Mouse (Mus musculus) lung, postnatal 4 days (tissue): ENCODE data around the gene Maco1.
A peak's percentile ranks its signal among the peaks of the same experiment; 100 is the strongest.
"Not testable (repeated sequence)": the region's sequence is repeated elsewhere in the genome, so short reads cannot be mapped to it uniquely, and the experiment has no call there.

Source experiments
- DNase-seq, 2 experiments: peaks; one replicate each; pipeline ENCODE4 v3.0.0; 2021

Maco1 gene

DNA sequence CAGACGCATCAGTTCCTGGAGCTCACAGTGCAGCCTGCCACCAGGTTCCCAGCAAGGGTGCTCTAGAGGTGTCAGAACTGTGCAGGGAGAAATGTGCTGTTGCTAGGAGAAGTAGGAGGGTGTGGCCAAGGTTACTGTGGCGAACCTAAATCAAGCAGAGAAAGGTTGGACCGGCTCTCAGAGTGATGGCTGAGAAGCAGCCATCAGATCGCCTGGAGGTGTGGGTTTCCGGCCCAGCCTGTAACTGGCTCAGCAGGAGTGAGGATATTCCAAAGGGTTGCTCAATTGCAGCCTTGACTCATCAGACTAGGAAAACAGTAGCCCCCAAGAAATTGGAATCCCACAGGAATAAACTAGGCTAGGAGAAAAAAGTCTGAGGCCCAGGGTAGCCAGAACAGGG, 3.4 kb upstream of the Maco1 start:
- DNase-seq: no peak

- no peak for DNase-seq
Observed at GRCm38 (mm10) chr4:134856056-134856455, 2.9 kb upstream of the Maco1 start.

DNA sequence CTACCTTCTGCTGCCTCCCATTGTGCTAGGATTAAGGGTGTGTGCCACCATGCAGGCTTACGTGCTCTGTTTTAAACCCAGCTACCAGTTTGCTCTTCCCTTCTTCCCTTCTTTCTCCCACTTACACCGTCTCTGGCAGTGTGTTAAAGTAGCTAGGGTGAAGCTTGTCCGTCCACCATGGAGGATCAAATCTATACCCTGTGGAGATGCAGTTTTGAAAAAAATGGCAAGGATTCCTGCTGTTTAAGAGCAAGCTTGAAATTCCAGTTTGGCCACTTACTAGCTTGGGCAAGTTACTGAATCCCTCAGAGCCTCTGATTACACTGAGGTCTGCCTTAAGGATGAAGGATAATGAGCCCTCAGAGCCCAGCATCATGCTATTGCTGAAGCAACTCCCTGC, 2.2 kb upstream of the Maco1 start:
- no peak for DNase-seq

DNA sequence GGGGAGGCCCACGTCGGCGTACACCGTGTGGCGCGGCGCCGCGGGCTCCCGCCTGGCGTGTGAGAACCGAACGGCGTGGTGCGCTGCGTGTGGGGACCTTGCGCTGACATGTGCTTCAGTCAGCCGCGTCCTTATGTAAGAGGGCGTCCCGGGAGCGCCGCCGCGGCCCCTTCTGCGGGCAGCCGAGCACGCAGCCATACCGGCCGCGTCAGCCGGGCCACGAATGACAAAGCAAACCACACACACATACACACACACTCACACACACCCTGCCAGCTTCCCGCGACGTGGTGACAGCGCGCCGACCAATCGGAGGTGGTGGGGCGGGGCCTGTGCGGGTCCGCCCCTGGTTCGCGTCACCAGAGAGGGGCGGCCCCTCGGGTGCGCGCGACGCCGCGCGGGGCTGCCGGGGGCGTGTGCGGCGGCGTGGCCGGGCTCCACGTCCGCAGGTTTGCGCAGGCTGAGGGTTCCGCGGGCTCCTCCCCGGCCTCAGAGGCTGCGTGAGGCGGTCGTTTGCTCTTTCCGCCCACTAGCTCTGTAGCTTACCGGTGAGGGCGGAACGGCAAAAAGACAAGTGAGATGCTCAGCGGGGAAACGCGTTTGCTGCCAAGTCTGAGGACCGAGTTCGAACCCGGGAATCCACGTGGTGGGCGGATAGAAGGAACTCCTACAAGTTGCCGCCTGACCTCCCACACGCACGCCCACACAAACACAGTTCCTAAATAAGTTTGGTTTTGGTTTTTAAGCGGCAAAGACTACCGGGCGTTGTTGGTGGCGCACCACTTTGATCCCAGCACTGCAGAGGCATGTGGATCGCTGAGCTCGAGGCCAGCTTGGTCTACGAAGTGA, 716 bp upstream of the Maco1 start:
- DNase-seq: peak; percentile 95 to 96

DNA sequence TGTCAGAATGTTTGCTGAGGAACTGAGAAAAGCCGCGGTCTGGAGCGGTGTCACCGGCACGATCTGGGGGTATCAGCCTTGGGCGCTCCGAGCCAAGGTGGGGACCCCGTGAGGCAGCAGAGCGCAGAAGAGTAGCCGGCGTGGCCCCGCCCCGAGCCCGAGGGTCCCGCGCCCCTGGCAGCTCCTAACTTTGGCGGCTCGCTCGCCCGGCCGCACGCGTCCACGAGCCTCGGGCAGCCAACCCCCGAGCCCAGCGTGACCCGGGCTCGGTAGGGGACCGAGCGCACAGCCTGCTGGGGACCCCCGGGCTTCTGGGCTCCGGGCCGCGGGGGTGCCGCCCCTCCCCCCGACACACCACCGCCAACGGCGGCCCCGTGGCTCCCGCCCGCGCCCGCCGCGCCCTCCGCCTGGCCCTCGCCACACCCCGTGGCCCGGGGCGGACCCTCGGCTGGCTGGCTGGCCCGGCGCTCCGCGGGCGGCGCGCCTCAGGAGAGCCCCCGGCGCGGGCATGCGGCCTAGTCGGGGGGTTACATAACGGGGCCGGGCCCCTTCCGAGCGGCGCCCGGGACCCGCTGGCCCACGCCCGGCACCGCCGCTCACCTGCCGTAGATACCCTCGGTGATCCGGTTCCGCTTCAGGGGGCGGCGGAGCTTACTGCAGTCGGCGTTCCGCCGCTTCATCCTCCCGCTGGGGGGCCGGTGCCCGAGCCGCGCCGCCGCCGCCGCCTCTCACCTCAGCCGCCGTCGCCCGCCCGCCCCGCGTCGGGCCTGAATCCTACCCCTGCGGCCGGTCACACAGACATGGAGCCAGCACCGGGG, 498 bp downstream of the Maco1 start:
- DNase-seq: peak; percentile 64 to 74

DNA sequence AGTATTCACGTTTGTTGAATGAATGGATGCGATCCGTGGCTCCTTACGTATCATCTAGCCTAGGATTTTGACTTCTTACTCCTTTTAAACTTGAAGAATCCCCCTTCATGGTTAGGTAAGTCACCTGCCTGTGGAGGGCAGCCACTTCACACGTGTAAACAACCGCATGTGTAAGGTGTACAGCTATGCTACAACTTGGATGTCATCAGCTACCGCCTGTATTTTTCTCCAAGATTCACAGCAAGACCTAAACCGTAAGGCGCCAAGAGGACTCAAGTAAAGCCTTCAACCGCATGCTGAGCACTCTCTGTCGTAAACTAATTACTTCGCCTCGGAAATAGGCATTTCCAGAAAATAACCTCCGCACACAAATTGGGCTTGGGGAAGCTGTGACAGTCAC, 1.3 kb downstream of the Maco1 start:
- DNase-seq: no peak

DNA sequence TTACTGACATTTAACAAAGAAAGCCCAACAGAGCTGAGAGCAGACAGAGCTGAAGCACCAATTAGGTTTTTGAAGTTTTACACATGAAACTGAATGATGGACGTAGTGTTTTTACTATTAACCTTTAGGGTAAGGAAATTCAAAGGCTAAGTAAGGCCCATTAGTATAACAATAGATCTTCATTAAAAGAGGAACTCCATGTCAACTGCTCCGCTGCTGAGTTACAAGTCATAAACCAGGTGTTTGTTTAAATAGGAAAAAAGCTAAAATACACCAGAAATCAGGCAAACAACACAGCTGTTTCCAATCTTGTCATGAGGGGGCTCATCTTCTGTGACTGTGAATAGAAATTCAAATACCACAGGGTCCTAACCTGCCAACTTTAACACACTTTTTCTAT, 1.9 kb downstream of the Maco1 start:
- DNase-seq: no peak

GRCm38 (mm10) chr4:134850551-134850950, 2.6 kb downstream of the Maco1 start:
- no peak for DNase-seq

- DNase-seq: peak in 1 of 2 experiments; percentile 21
Observed at GRCm38 (mm10) chr4:134847587-134847986, 5.6 kb downstream of the Maco1 start.

DNA sequence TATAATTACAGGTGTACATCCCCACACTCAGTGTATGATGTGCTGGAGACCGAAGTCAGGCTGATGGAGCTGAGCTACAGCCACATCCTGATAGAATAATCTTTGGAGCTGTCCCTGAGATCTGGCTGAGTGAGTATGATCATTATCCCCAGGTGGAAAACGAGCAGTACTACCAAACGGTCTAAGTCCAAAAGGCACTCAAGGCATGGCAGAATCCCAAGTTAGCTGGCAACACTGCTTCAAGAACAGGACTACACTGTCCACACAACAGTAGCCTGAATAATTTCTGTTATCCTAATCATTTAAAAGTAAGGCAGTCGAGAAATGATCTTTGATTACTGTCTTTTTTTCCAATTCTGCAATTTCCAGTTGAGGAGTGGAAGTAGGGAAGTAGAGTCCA, 9.6 kb downstream of the Maco1 start:
- no peak for DNase-seq

DNA sequence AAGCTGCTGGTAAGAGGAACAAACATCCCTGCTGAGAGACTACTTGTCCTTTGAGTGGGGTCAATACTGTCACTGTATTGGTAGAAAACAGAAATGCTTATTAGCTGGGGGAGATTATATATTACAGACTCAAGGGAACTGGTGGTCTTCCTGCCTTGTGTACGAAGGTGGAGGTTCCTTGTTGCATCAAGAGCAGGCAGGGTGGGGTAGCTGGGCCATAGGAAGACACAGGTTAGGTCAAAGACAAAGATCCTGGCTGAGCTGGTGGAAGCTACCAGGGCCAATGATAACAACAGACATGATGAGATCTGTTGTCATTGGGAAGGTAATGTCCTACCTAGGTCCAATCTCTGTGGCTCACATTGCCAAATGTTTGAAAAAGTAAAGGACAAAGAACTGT, 12.9 kb downstream of the Maco1 start:
- DNase-seq: no peak

- not testable (repeated sequence) for DNase-seq
Observed at GRCm38 (mm10) chr4:134838706-134839105, 14.4 kb downstream of the Maco1 start.

DNA sequence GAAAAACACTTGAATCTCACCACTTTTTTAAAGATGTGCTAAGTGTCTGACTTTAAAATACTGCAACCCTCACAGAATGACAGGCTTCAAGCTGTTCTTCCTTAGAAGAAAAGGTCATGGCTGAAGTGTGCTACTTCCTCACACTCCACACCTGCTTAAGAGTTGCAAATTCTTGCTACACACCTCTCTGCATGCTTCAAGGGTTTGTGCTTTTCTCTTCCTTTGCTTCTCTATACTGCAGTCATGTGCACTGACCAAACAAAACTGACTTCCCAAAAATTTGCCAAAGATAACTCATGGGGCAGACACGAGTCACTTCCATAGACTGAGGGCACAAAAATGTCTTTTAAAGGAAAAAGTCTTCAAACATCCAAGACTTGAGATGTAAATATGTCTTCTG, 14.9 kb downstream of the Maco1 start:
- DNase-seq: no peak

- DNase-seq: no peak
Observed at GRCm38 (mm10) chr4:134835486-134835885, 17.7 kb downstream of the Maco1 start.

DNA sequence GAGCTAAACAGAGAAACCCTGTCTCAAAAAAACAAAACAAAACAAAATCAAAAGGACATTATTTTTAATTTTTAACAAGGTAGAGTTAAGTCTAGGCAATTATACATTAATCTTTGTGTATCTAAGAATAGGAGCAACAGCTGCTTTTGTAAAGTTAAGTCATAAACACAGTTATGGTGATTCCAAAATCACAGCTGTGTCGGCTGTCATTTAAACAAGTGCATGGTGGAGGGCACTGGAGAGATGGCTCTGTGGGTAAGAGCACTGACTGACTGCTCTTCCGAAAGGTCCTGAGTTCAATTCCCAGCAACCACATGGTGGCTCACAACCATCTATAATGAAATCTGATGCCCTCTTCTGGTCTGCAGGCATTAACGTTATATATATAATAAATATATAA, 21.2 kb downstream of the Maco1 start:
- no peak for DNase-seq

GRCm38 (mm10) chr4:134827806-134828205, 25.3 kb downstream of the Maco1 start:
- peak; percentile 20 to 46 for DNase-seq

DNA sequence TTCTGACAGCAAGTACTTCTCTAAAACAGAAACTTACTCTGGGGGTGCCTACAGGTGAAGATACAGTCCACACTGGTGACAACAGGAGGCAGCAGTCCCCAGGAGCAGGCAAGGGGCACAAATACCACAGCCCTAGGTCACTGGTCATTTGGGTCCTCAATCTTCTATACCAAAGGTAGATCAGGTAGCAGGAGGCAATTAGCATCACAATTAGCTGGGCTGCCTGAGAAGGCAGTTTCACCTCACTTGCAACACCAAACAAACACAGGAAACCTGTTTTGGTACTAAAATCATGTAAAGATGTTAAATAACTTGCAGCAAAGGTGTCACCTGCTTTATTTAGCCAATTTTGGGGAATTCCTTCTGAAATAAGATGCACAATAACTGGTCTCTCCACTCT, 26.8 kb downstream of the Maco1 start:
- DNase-seq: no peak

- DNase-seq: not testable (repeated sequence)
Observed at GRCm38 (mm10) chr4:134825864-134826263, 27.3 kb downstream of the Maco1 start.

DNA sequence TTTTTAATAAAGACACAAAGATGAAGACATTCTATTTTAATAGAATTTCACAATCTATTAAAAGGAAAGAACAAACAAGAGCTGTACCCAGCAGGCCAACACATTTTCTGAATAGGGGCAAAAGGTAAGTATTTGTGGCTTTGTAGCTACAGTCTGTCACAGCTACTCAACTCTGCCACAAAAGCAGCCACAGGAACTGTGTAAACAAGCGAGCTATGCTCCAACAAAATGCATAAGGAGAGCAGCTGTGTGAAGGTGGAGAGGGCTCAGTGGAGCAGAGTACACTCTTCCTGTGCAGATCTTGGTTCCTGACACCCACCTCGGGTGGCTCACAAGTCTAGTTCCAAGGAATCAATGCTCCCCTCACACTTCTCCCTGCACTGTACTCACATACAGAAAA, 29.6 kb downstream of the Maco1 start:
- no peak for DNase-seq

- DNase-seq: no peak
Observed at GRCm38 (mm10) chr4:134821061-134821460, 32.1 kb downstream of the Maco1 start.

DNA sequence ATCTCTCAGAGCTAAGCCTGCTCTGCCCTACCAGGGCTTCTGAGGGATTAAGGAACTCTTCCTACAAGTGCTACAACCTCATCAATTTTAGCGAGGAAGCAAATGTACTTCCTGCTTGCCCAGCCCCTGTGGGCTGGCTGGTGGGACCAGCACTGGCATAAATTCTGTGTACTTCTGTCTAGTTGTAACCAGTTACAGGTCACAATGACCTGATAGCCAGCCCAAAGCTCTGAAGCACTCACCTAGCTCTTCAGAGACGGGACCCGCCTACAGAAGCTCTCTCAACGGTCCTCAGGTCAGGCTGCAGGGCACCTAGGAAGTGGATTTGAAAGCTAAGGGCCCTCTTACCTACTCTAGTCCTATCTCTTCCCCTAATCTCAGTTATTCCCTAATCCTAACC, 35.4 kb downstream of the Maco1 start:
- no peak for DNase-seq

GRCm38 (mm10) chr4:134814229-134814571, 38.9 kb downstream of the Maco1 start:
- no peak for DNase-seq

DNA sequence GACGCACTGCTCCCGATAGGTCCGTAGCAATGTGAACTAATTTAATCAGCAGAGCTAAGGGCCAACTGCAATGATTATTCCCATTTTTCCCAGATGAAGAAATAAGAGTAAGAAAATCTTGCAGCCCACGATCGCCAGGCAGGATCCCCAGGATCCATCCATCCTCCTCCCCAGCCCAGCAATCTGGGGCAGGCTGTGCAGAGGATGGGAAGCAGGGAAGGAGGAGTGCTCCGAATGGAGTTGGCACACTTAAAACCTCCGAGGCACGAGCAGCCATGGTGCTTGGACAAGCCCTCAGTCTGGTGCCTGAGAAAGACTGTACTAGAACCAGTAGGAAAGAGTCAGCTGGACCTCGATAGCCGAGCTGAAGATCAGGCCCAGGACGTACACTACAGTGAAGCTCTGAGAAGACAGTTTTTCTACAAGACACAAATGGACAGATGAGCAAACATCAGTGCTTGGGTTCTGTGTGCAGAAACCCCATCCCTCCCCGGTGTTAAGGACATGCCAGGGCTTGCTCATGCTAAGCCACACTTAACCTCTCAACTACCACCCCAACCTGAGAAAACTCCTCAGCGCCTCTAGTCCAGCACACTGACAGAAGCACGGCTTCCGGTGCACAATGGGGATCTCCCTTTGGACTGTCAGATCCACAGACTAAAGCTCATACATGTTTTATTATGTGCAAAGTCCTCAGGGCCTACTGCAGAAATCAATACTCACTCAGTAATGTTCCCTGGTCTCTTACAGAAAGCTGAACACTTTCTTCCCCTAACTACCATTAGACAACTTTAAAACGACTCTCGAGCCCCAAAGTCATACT, 39.5 kb downstream of the Maco1 start:
- no peak for DNase-seq
